Mouse (Mus musculus) liver, postnatal 0 days (tissue): ENCODE results near the gene Il18.
A peak's percentile ranks its signal among the peaks of the same experiment; 100 is the strongest.

Experiments used
- CTCF ChIP-seq: sonication (generic); IDR thresholded peaks from 2 replicates; pipeline ENCODE4 v1.5.1; 2016; ENCODE audit warnings: antibody characterized with exemption, low read depth
- EP300 ChIP-seq: IDR thresholded peaks from 2 replicates; pipeline ENCODE4 v1.6.1; 2016; ENCODE audit warnings: antibody characterized with exemption, low read depth, mild to moderate bottlenecking

GRCm38 (mm10) chr9:50603998-50604324, 49.3 kb downstream of the Il18 start:
- TF ChIP-seq CTCF (peak; percentile 51), EP300 (no peak)
